Mouse (Mus musculus) cerebellum, adult 2 months (tissue): ENCODE data around the gene Usp44.

Source experiments
- CTCF ChIP-seq: fragments of 200-500 bp; IDR thresholded peaks from 2 replicates; pipeline ENCODE4 v1.5.1; 2011; ENCODE audit warnings: low read depth, mild to moderate bottlenecking, control low read depth, low read length, moderate library complexity, borderline replicate concordance; ENCODE audit not compliant: insufficient read depth
- POLR2A ChIP-seq: fragments of 200-500 bp; IDR thresholded peaks from 2 replicates; pipeline ENCODE4 v1.6.1; 2011; ENCODE audit warnings: low read length, control low read depth, borderline replicate concordance; ENCODE audit not compliant: insufficient read depth

DNA sequence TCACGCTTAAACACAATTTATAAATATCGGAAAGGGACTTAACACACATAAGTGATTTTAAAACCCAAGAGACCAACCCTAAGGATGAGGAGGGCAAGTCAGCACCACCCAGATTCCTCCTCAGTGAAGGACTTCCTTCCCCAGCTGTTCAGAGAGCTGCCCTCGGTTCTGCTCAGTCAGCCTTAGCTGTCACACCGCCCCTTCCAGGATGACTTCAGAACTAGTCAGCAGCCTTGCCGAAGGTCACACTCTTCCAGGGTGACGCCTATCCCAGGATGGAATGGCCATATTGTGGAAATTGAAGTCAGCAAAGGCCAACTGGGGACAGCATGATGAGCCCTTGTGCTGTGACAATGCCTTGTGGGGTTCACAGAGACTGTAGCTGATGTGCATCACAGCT is 28.2 kb upstream of the Usp44 start:
- TF ChIP-seq CTCF (no peak), POLR2A (no peak)
